Mouse (Mus musculus): ENCODE measurements around the gene Cd47. TPM values are rescaled to one million over a fixed set of nuclear protein-coding genes. Genes with fewer than 3 reads are reported as not detected.

Cd47 gene
- total and polyA plus RNA-seq, 3 experiments = 102 to 277 (median 142) TPM

GRCm38 (mm10) chr16:49889031-49889655 lies 88.8 kb downstream of the Cd47 start:
- DNase-seq (ENCODE audit: extremely low read depth) = no peak
- Histone ChIP-seq H3K27ac (ENCODE audit: insufficient read depth, low read depth) (no peak overlapping the region), H3K9ac (ENCODE audit: insufficient read depth, low read depth) (no peak overlapping the region), H3K9me3 (replicated peaks; ENCODE audit: low read length) (peaks cover 13% of the 10 kb centered on the region), H3K27me3 (replicated peaks) (no peaks in the 10 kb centered on the region), H3K4me1 (ENCODE audit: control insufficient read depth in 1 of 2, insufficient read depth in 2 of 2) (peaks cover 0 to 24% of the 10 kb centered on the region in 2 experiments; a peak in 2 of 4 replicates), H3K79me2 (replicated peaks; ENCODE audit: control insufficient read depth, extremely low read depth, insufficient read depth, poor library complexity, severe bottlenecking) (peaks cover 18% of the 10 kb centered on the region), H3K4me2 (ENCODE audit: insufficient read depth, low read depth, poor library complexity, severe bottlenecking) (no peak overlapping the region), H3K4me3 (replicated peaks in 1 of 3; ENCODE audit: low read depth in 2 of 3, low read length in 2 of 3, poor library complexity in 1 of 3) (no peak overlapping the region), H3K36me3 (replicated peaks in 1 of 2; ENCODE audit: control insufficient read depth in 1 of 2, insufficient read depth in 1 of 2, low read length in 1 of 2) (peaks cover 44 to 83% of the 10 kb centered on the region in 2 experiments)
- no peak for TF ChIP-seq ZC3H11A (IDR thresholded peaks at IDR 0.05; ENCODE audit: low read depth, low read length)
- no peak for TF ChIP-seq MAX (IDR thresholded peaks at IDR 0.05; ENCODE audit: low read length)
- no peak for TF ChIP-seq IRF4 (IDR thresholded peaks at IDR 0.05; ENCODE audit: low read depth, low read length)
- TF ChIP-seq POLR2A (IDR thresholded peaks at IDR 0.05; ENCODE audit: low read depth, low read length) = no peak
- no peak for TF ChIP-seq RCOR1 (conservative IDR thresholded peaks at IDR 0.05; ENCODE audit: low read depth, low read length)
- TF ChIP-seq E2F4 (IDR thresholded peaks at IDR 0.05; ENCODE audit: insufficient replicate concordance, low read depth, low read length) = no peak
- TF ChIP-seq MAFK (IDR thresholded peaks at IDR 0.05; ENCODE audit: insufficient replicate concordance, low read length) = no peak
- TF ChIP-seq TCF12 (IDR thresholded peaks at IDR 0.05; ENCODE audit: low read depth, low read length) = no peak
- TF ChIP-seq MEF2A (IDR thresholded peaks at IDR 0.05; ENCODE audit: borderline replicate concordance, low read depth, low read length) = no peak
- TF ChIP-seq JUND (conservative IDR thresholded peaks at IDR 0.05; ENCODE audit: low read depth, low read length) = no peak
- no peak for TF ChIP-seq ZNF384 (IDR thresholded peaks at IDR 0.05; ENCODE audit: low read depth, low read length)
- no peak for TF ChIP-seq ZMIZ1 (IDR thresholded peaks at IDR 0.05; ENCODE audit: low read depth, low read length)
- TF ChIP-seq MXI1 (IDR thresholded peaks at IDR 0.05; ENCODE audit: low read depth, low read length) = no peak
- no peak for TF ChIP-seq CHD1 (IDR thresholded peaks at IDR 0.05; ENCODE audit: low read depth, low read length)
- no peak for TF ChIP-seq HCFC1 (IDR thresholded peaks at IDR 0.05; ENCODE audit: low read depth, low read length)
- no peak for TF ChIP-seq MAZ (IDR thresholded peaks at IDR 0.05; ENCODE audit: low read depth, low read length)
- TF ChIP-seq CTCF (conservative IDR thresholded peaks at IDR 0.05 in 1 of 2, IDR thresholded peaks at IDR 0.05 in 1 of 2; ENCODE audit: low read depth in 2 of 2, low read length in 2 of 2) = no peak
- TF ChIP-seq MYC (IDR thresholded peaks at IDR 0.05; ENCODE audit: low read depth, low read length) = no peak
- in situ Hi-C loops (cut with MboI; ENCODE audit: low pct_ligation_motif_present, low pct_unique_long_range_greater_than_20kb, low sequenced_read_pairs) = no loop called here
- dilution Hi-C loops (cut with MboI; ENCODE audit: extremely low pct_ligation_motif_present, extremely low pct_unique_long_range_greater_than_20kb, low sequenced_read_pairs) = no loop called here

- in situ Hi-C loops (cut with MboI; ENCODE audit: low pct_ligation_motif_present, low pct_unique_long_range_greater_than_20kb, low sequenced_read_pairs) (no loop called here), dilution Hi-C loops (cut with MboI; ENCODE audit: extremely low pct_ligation_motif_present, extremely low pct_unique_long_range_greater_than_20kb, low sequenced_read_pairs) (no loop called here)
- Histone ChIP-seq H3K79me2 (replicated peaks; ENCODE audit: control insufficient read depth, extremely low read depth, insufficient read depth, poor library complexity, severe bottlenecking) (peaks cover 18% of the 10 kb centered on the region), H3K27me3 (replicated peaks) (no peaks in the 10 kb centered on the region), H3K4me3 (replicated peaks in 1 of 3; ENCODE audit: low read depth in 2 of 3, low read length in 2 of 3, poor library complexity in 1 of 3) (no peak overlapping the region), H3K9ac (ENCODE audit: insufficient read depth, low read depth) (no peak overlapping the region), H3K4me1 (ENCODE audit: control insufficient read depth in 1 of 2, insufficient read depth in 2 of 2) (peaks cover 0 to 22% of the 10 kb centered on the region in 2 experiments; a peak in 2 of 4 replicates), H3K27ac (ENCODE audit: insufficient read depth, low read depth) (no peak overlapping the region), H3K36me3 (replicated peaks in 1 of 2; ENCODE audit: control insufficient read depth in 1 of 2, insufficient read depth in 1 of 2, low read length in 1 of 2) (peaks cover 40 to 84% of the 10 kb centered on the region in 2 experiments), H3K4me2 (ENCODE audit: insufficient read depth, low read depth, poor library complexity, severe bottlenecking) (no peak overlapping the region), H3K9me3 (replicated peaks; ENCODE audit: low read length) (peaks cover 13% of the 10 kb centered on the region)
- DNase-seq (ENCODE audit: extremely low read depth) = no peak
- no peak for TF ChIP-seq RAD21 (IDR thresholded peaks at IDR 0.05; ENCODE audit: low read depth, low read length)
- no peak for TF ChIP-seq MAZ (IDR thresholded peaks at IDR 0.05; ENCODE audit: low read depth, low read length)
- TF ChIP-seq CHD1 (IDR thresholded peaks at IDR 0.05; ENCODE audit: low read depth, low read length) = no peak
- no peak for TF ChIP-seq TBP (conservative IDR thresholded peaks at IDR 0.05; ENCODE audit: low read depth, low read length)
- no peak for TF ChIP-seq ZC3H11A (IDR thresholded peaks at IDR 0.05; ENCODE audit: low read depth, low read length)
- no peak for TF ChIP-seq SIN3A (IDR thresholded peaks at IDR 0.05; ENCODE audit: low read length)
- no peak for TF ChIP-seq MYC (IDR thresholded peaks at IDR 0.05; ENCODE audit: low read depth, low read length)
- no peak for TF ChIP-seq POLR2A (IDR thresholded peaks at IDR 0.05; ENCODE audit: low read depth, low read length)
- no peak for TF ChIP-seq EP300 (IDR thresholded peaks at IDR 0.05; ENCODE audit: low read length)
Observed at GRCm38 (mm10) chr16:49892252-49892651, 91.9 kb downstream of the Cd47 start.
